Mouse (Mus musculus) mature B cell (primary cell): ENCODE results near the gene Fbln2.

Experiments used
- in situ Hi-C: fragments of 300-500 bp; cut with MboI; formaldehyde crosslinking; loops from 2 replicates; pipeline ENCODE4 v1.14.3; 2019

The Fbln2 gene

GRCm38 (mm10) chr6:91231000-91231399 lies 18.7 kb downstream of the Fbln2 start:
- in situ Hi-C loops: no loop called here

DNA sequence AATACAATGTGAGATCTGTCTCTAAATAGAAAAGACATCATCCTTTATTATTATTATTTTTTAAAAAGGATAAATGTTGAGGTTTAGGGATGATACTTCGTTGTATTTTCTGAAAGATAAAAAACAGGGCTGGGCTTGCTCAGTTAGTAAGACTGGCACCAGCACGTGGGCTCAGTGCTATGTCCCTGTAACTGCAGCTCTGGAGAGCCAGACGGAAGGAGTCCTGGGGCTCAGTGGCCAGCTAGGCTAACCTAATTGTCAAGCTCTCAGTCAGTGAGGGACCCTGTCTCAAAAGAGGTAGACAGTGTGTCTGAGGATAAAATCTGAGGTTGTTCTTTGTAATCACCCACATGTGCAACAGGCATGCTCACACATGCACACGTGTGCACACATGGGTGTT lies 19.3 kb downstream of the Fbln2 start:
- in situ Hi-C loops: no loop called here

GRCm38 (mm10) chr6:91233011-91233410 lies 20.8 kb downstream of the Fbln2 start:
- in situ Hi-C loops: no loop called here

- in situ Hi-C loops: no loop called here
Observed at GRCm38 (mm10) chr6:91233424-91234015, 21.3 kb downstream of the Fbln2 start.

GRCm38 (mm10) chr6:91236006-91236405 lies 23.8 kb downstream of the Fbln2 start:
- in situ Hi-C loops: no loop called here

DNA sequence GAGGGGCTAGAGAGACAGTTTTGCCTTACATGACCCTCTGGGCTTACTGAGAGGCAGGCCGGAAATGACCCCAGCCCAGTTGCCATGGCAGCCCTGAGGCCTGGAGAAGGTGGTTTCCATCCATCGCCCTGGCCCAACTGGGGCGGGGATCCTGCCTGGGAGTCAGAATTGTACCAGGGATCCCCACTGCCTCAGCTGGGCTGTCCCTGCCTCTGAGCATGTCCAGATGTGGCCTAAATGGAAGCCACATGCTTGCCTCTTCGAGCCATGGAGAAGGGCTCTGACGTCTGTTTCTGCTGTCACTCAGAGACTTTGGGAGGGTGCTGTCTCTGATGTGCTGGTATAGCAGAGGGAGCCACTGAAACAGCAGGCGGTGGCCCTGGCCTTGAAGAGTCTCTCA lies 24.2 kb downstream of the Fbln2 start:
- in situ Hi-C loops: no loop called here

DNA sequence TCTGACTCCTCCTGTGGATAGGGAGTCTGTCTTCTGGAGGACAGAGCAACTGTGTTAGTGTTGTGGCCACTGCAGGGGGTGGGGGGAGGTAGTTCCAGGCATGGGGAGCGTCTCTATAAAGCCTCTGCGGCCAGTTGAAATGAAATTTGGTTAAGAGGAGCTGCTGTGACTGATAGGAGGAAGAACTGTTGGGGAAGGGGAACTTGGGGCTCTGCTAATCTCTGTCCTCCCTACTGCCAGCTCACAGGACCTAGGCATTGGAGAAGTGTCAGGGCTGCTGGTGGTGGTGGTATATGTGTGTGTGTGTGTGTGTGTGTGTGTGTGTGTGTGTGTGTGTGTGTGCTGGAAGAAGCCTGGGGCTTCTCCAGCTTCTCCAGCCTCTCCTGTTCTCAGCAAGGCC lies 25.0 kb downstream of the Fbln2 start:
- in situ Hi-C loops: no loop called here

GRCm38 (mm10) chr6:91240537-91240936 lies 28.3 kb downstream of the Fbln2 start:
- in situ Hi-C loops: no loop called here

GRCm38 (mm10) chr6:91240964-91241363 lies 28.7 kb downstream of the Fbln2 start:
- in situ Hi-C loops: no loop called here

GRCm38 (mm10) chr6:91243395-91243794 lies 31.1 kb downstream of the Fbln2 start:
- in situ Hi-C loops: no loop called here

- in situ Hi-C loops: no loop called here
Observed at GRCm38 (mm10) chr6:91244331-91244730, 32.1 kb downstream of the Fbln2 start.

DNA sequence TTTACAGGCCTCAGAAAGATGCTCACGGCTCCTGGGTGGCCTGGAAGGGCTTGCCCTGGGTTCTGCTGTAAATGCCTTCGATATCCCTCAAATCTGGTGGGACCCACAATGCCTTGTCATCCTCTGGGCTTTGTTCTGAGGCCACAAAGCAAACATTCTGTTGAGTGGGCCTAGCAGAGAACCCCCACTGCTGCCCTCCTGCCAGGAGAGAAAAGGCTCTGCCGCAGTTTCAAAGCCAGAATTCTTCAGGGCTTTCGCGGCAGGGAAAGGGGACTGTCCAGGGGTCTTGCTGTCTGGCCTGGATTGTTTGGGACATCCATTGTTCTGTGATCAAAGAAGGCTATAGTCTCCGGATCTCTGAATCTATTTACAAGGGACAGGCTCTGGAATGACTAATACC lies 33.1 kb downstream of the Fbln2 start:
- in situ Hi-C loops: no loop called here

DNA sequence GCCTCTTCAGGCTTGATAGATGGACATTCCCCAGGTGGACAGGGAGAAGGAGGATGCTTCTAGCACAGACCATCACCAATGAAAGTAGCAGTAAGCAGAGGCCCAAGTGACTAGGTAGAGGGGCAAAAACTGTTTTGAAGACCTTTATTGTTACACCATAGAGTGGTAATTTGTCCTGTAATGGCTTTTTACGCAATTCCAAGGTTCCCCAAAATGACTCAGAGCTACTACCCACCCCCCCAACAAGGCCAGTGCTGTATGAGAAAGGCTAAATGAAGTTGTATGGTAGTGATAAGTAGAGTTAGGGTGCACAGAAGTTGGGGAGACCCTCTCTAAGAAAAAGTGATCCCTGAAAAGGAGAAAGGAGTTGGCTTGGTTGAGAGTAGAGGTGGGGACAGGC lies 35.1 kb downstream of the Fbln2 start:
- in situ Hi-C loops: no loop called here

GRCm38 (mm10) chr6:91248627-91249026 lies 36.4 kb downstream of the Fbln2 start:
- in situ Hi-C loops: no loop called here

DNA sequence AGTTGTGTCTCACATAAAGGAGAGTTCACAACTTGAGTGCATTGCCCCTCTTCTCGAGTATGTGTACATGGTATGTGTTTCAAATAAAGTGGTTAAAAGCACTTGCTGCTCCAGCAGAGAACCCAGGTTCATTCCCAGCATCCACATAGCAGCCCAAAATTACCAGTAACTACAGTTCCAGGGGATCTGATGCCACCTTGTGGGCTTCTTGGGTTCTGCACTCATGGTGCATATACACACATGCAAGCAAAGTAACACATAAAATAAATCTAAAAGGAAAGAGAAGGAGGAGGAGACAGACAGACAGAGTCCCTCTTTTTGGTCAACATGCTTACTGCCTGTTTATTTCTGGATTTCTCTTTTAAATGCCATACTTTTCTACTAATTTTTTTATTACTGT lies 37.5 kb downstream of the Fbln2 start:
- in situ Hi-C loops: no loop called here

- in situ Hi-C loops: no loop called here
Observed at GRCm38 (mm10) chr6:91259440-91260120, 47.3 kb downstream of the Fbln2 start.

- in situ Hi-C loops: no loop called here
Observed at GRCm38 (mm10) chr6:91260347-91260986, 48.2 kb downstream of the Fbln2 start.

DNA sequence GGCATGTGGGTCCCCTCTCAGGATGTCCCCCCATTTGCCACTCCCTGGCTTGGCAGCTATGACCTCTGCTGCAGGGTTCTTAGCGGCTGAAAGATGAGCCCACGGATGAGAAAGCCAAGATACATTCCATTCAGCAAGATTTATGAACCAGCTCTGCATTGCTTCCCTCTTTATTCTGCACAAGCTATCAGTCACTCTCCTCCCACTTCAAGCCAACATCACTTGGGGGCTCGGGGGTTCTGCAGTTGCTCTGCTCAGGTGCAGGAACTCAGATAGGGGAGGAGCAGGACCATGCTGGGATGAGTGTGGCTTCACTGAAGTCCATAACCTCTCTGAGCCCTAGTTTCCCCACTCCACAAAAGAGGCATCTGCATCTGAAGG lies 48.7 kb downstream of the Fbln2 start:
- in situ Hi-C loops: no loop called here

GRCm38 (mm10) chr6:91265616-91266015 lies 53.4 kb downstream of the Fbln2 start:
- in situ Hi-C loops: no loop called here

DNA sequence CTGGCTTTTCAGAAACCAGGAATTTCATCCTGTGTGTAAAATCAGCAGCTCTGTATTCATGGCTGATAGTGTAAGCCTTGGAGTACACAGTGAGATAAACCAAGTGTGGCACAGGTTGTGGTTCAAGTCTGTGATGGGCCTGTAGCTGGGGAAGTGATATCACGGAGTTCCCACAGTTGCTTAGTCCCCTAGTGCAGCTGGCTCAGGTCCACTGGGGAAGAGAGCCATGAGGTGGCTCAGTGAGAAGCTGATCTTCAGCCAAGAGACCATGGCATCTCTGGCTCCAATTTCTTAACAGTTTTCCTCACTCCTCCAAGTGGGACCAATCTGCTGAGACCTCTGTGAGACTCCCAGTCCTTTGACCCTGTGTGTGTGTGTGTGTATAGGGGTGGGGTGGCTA lies 54.4 kb downstream of the Fbln2 start:
- in situ Hi-C loops: no loop called here

- in situ Hi-C loops: no loop called here
Observed at GRCm38 (mm10) chr6:91268318-91268717, 56.1 kb downstream of the Fbln2 start.

DNA sequence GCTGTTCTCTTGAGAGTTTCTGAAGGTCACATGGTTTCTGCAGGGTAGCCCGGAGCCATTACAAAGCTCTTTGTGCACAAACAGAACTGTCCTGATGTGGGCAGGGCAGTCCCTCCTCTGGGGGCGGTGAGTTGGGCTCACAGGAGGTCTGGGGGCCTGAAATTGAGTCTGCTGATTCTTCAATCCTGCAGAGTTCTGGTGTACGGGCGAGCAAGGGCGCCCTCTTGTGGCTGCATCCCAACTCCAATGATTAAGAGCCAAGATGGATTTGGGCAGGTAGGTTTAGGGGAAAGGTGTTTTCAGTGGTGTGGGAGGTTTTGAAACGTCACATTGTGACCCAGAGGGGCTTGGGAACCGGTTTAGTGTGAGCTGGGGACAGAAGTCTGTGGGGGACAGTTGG lies 65.3 kb downstream of the Fbln2 start:
- in situ Hi-C loops: no loop called here

DNA sequence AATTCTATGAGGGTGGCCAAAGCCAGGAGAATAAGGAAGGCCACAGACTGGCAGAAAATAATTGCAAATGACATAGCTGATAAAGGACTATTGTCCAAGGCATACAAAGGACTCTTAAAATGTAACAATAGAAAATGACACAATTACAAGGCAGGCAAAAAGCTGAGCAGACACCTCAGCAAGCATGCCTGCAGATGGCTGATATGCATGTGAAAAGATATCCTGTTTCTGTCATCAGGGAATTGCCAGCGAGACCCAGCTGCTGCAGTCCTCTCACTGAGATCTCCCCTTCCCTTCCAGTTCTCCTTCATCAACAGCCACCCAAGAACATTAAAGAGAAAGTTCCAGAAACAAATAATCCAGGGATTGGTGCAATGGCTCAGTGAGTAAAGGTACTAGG lies 66.0 kb downstream of the Fbln2 start:
- in situ Hi-C loops: no loop called here

DNA sequence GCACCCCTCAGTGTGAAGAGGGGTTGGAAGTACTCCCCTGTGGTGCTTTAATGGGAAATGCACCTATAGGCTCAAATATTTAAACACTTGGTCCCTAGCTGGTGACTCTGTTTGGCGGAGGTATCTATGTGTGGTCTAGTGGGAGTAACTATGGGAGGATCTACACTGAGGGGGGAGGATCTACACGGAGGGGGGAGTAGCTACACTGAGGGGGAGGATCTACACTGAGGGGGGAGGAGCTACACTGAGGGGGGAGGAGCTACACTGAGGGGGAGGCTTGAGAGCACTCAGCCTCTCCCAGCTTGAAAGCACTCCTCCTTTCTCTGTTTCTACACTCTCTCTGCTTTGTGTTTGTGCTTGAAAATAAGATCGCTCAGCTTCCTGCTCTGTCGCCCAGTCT lies 67.2 kb downstream of the Fbln2 start:
- in situ Hi-C loops: no loop called here
